Mouse (Mus musculus): ENCODE measurements at regions not wholly inside any gene's neighbourhood (a gene's known extent, or its start where the extent isn't known, plus 50 kb on each side); places are given as distances from the start of the nearest gene placed in this dataset.
"Not testable (repeated sequence)": the region's sequence is repeated elsewhere in the genome, so short reads cannot be mapped to it uniquely, and the experiment has no call there.

- no peak for DNase-seq
These were observed 200.7 kb downstream of the Plxna1 start for GRCm38 (mm10) chr6:89161746-89162145.

GRCm38 (mm10) chr6:89169520-89169919 lies 192.9 kb downstream of the Plxna1 start:
- no peak for DNase-seq

- not testable (repeated sequence) for DNase-seq
These were observed 177.5 kb downstream of the Plxna1 start for GRCm38 (mm10) chr6:89184920-89185319.

GRCm38 (mm10) chr6:89200514-89201284 lies 161.7 kb downstream of the Plxna1 start:
- DNase-seq: not testable (repeated sequence)

GRCm38 (mm10) chr6:89215021-89215420 lies 147.4 kb downstream of the Plxna1 start:
- DNase-seq: no peak

- peak; percentile 75 for DNase-seq
These were observed 126.9 kb downstream of the Plxna1 start for GRCm38 (mm10) chr6:89235416-89236075.

GRCm38 (mm10) chr6:89236226-89236625 lies 126.2 kb downstream of the Plxna1 start:
- peak; percentile 19 for DNase-seq

GRCm38 (mm10) chr6:89236892-89237646 lies 125.4 kb downstream of the Plxna1 start:
- peak; percentile 46 for DNase-seq

- DNase-seq: peak; percentile 55
These were observed 123.5 kb downstream of the Plxna1 start for GRCm38 (mm10) chr6:89238871-89239270.

- DNase-seq: peak; percentile 20
These were observed 122.9 kb downstream of the Plxna1 start for GRCm38 (mm10) chr6:89239511-89239910.

- no peak for DNase-seq
These were observed 122.2 kb downstream of the Plxna1 start for GRCm38 (mm10) chr6:89240168-89240705.

GRCm38 (mm10) chr6:89242371-89243288 lies 119.8 kb downstream of the Plxna1 start:
- DNase-seq: peak; percentile 72

GRCm38 (mm10) chr6:89245506-89245905 lies 116.9 kb downstream of the Plxna1 start:
- DNase-seq: peak; percentile 30

GRCm38 (mm10) chr6:89246261-89246660 lies 116.2 kb downstream of the Plxna1 start:
- no peak for DNase-seq

GRCm38 (mm10) chr6:89248574-89248973 lies 113.8 kb downstream of the Plxna1 start:
- no peak for DNase-seq

- DNase-seq: no peak
These were observed 113.1 kb downstream of the Plxna1 start for GRCm38 (mm10) chr6:89249303-89249702.

- no peak for DNase-seq
These were observed 110.8 kb downstream of the Plxna1 start for GRCm38 (mm10) chr6:89251641-89252040.

- peak; percentile 55 for DNase-seq
These were observed 106.4 kb downstream of the Plxna1 start for GRCm38 (mm10) chr6:89256022-89256421.

GRCm38 (mm10) chr6:89256630-89257292 lies 105.7 kb downstream of the Plxna1 start:
- DNase-seq: no peak

GRCm38 (mm10) chr6:89257416-89257815 lies 105.0 kb downstream of the Plxna1 start:
- no peak for DNase-seq

- DNase-seq: no peak
These were observed 104.3 kb downstream of the Plxna1 start for GRCm38 (mm10) chr6:89258140-89258539.
